Mouse (Mus musculus): ENCODE measurements around the gene Lair1. TPM values are rescaled to one million over a fixed set of nuclear protein-coding genes. Genes with fewer than 3 reads are reported as not detected.

Lair1 gene
- 1.2 and 1.4 TPM in 2 replicates for polyA plus RNA-seq (2015; fragmentation: Nextera tagmentation; extraction: Ambion mirVana)

- ATAC-seq (replicated peaks; ENCODE audit: low FRiP score, low read depth), result no peak
- TF ChIP-seq CTCF (IDR thresholded peaks at IDR 0.05; ENCODE audit: low read depth), result no peak
- no peak for DNase-seq (ENCODE audit: low spot score)
- H3K27me3 ChIP-seq (ENCODE audit: insufficient read depth, low read length), result no peaks in the 10 kb centered on the region
- no peak within 1 kb of the TSS for H3K9ac ChIP-seq (ENCODE audit: low read depth, low read length)
- WGBS, result 76% methylated on average over 2 of the region's 2 CpGs
- H3K9me3 ChIP-seq (replicated peaks; ENCODE audit: low read length), result no peaks in the 10 kb centered on the region
- H3K4me3 ChIP-seq (replicated peaks; ENCODE audit: low read depth, low read length), result no peak within 1 kb of the TSS
- H3K4me1 ChIP-seq (replicated peaks; ENCODE audit: insufficient read depth, low read length), result no peaks in the 10 kb centered on the region
- no peak within 1 kb of the TSS for H3K27ac ChIP-seq
- H3K36me3 ChIP-seq (ENCODE audit: insufficient read depth, low read length), result no peaks in the 10 kb centered on the region
- no peak within 1 kb of the TSS for H3K4me2 ChIP-seq (ENCODE audit: low read length)
Observed at GRCm38 (mm10) chr7:4063013-4063412, at the start of gene Lair1. TSS of gene Lair1 (minus strand) at chr7:4063204.

GRCm38 (mm10) chr7:4111766-4112165 lies 48.8 kb upstream of the Lair1 start:
- ATAC-seq (replicated peaks; ENCODE audit: low FRiP score, low read depth), result no peak
- Histone ChIP-seq H3K9ac (ENCODE audit: low read depth, low read length) (no peak overlapping the region), H3K4me2 (ENCODE audit: low read length) (no peak overlapping the region), H3K36me3 (ENCODE audit: insufficient read depth, low read length) (no peaks in the 10 kb centered on the region), H3K9me3 (replicated peaks; ENCODE audit: low read length) (no peaks in the 10 kb centered on the region), H3K27ac (no peak overlapping the region), H3K27me3 (ENCODE audit: insufficient read depth, low read length) (no peaks in the 10 kb centered on the region), H3K4me3 (replicated peaks; ENCODE audit: low read depth, low read length) (no peak overlapping the region), H3K4me1 (replicated peaks; ENCODE audit: insufficient read depth, low read length) (no peaks in the 10 kb centered on the region)
- no peak for TF ChIP-seq CTCF (IDR thresholded peaks at IDR 0.05; ENCODE audit: low read depth)
- 56% methylated on average over 3 of the region's 3 CpGs for WGBS
- no peak for DNase-seq (ENCODE audit: low spot score)

- DNase-seq (ENCODE audit: low spot score) (peak; percentile 66), ATAC-seq (replicated peaks; ENCODE audit: low FRiP score, low read depth) (no peak)
- peak; percentile 70 for TF ChIP-seq CTCF (IDR thresholded peaks at IDR 0.05; ENCODE audit: low read depth)
- Histone ChIP-seq H3K9ac (ENCODE audit: low read depth, low read length) (no peak overlapping the region), H3K27ac (no peak overlapping the region), H3K4me2 (ENCODE audit: low read length) (no peak overlapping the region), H3K27me3 (ENCODE audit: insufficient read depth, low read length) (no peaks in the 10 kb centered on the region), H3K4me3 (replicated peaks; ENCODE audit: low read depth, low read length) (no peak overlapping the region), H3K4me1 (replicated peaks; ENCODE audit: insufficient read depth, low read length) (no peaks in the 10 kb centered on the region), H3K36me3 (ENCODE audit: insufficient read depth, low read length) (no peaks in the 10 kb centered on the region), H3K9me3 (replicated peaks; ENCODE audit: low read length) (no peaks in the 10 kb centered on the region)
- 21% methylated on average over 4 of the region's 4 CpGs for WGBS
Observed at GRCm38 (mm10) chr7:4103411-4103810, 40.4 kb upstream of the Lair1 start.

GRCm38 (mm10) chr7:4101144-4101543 lies 38.1 kb upstream of the Lair1 start:
- Histone ChIP-seq H3K4me2 (ENCODE audit: low read length) (no peak overlapping the region), H3K9ac (ENCODE audit: low read depth, low read length) (no peak overlapping the region), H3K4me3 (replicated peaks; ENCODE audit: low read depth, low read length) (no peak overlapping the region), H3K9me3 (replicated peaks; ENCODE audit: low read length) (no peaks in the 10 kb centered on the region), H3K36me3 (ENCODE audit: insufficient read depth, low read length) (no peaks in the 10 kb centered on the region), H3K27ac (no peak overlapping the region), H3K4me1 (replicated peaks; ENCODE audit: insufficient read depth, low read length) (no peaks in the 10 kb centered on the region), H3K27me3 (ENCODE audit: insufficient read depth, low read length) (no peaks in the 10 kb centered on the region)
- DNase-seq (ENCODE audit: low spot score) (no peak), ATAC-seq (replicated peaks; ENCODE audit: low FRiP score, low read depth) (no peak)
- TF ChIP-seq CTCF (IDR thresholded peaks at IDR 0.05; ENCODE audit: low read depth), result no peak
- 82% methylated on average over 5 of the region's 5 CpGs for WGBS

GRCm38 (mm10) chr7:4098832-4099231 lies 35.8 kb upstream of the Lair1 start:
- Histone ChIP-seq H3K9me3 (replicated peaks; ENCODE audit: low read length) (no peaks in the 10 kb centered on the region), H3K4me3 (replicated peaks; ENCODE audit: low read depth, low read length) (no peak overlapping the region), H3K27ac (no peak overlapping the region), H3K9ac (ENCODE audit: low read depth, low read length) (no peak overlapping the region), H3K4me2 (ENCODE audit: low read length) (no peak overlapping the region), H3K36me3 (ENCODE audit: insufficient read depth, low read length) (no peaks in the 10 kb centered on the region), H3K27me3 (ENCODE audit: insufficient read depth, low read length) (no peaks in the 10 kb centered on the region), H3K4me1 (replicated peaks; ENCODE audit: insufficient read depth, low read length) (no peaks in the 10 kb centered on the region)
- ATAC-seq (replicated peaks; ENCODE audit: low FRiP score, low read depth) (no peak), DNase-seq (ENCODE audit: low spot score) (no peak)
- TF ChIP-seq CTCF (IDR thresholded peaks at IDR 0.05; ENCODE audit: low read depth), result no peak
- WGBS, result 81% methylated on average over 2 of the region's 2 CpGs

- H3K27me3 ChIP-seq (ENCODE audit: insufficient read depth, low read length), result no peaks in the 10 kb centered on the region
- no peak overlapping the region for H3K4me2 ChIP-seq (ENCODE audit: low read length)
- no peaks in the 10 kb centered on the region for H3K9me3 ChIP-seq (replicated peaks; ENCODE audit: low read length)
- no peaks in the 10 kb centered on the region for H3K36me3 ChIP-seq (ENCODE audit: insufficient read depth, low read length)
- 78% methylated on average over 2 of the region's 2 CpGs for WGBS
- no peaks in the 10 kb centered on the region for H3K4me1 ChIP-seq (replicated peaks; ENCODE audit: insufficient read depth, low read length)
- no peak for TF ChIP-seq CTCF (IDR thresholded peaks at IDR 0.05; ENCODE audit: low read depth)
- DNase-seq (ENCODE audit: low spot score) (no peak), ATAC-seq (replicated peaks; ENCODE audit: low FRiP score, low read depth) (no peak)
- no peak overlapping the region for H3K27ac ChIP-seq
- no peak overlapping the region for H3K9ac ChIP-seq (ENCODE audit: low read depth, low read length)
- no peak overlapping the region for H3K4me3 ChIP-seq (replicated peaks; ENCODE audit: low read depth, low read length)
Observed at GRCm38 (mm10) chr7:4098301-4098700, 35.3 kb upstream of the Lair1 start.

- TF ChIP-seq CTCF (IDR thresholded peaks at IDR 0.05; ENCODE audit: low read depth), result no peak
- no peak overlapping the region for H3K9ac ChIP-seq (ENCODE audit: low read depth, low read length)
- H3K4me1 ChIP-seq (replicated peaks; ENCODE audit: insufficient read depth, low read length), result no peaks in the 10 kb centered on the region
- no peak overlapping the region for H3K4me3 ChIP-seq (replicated peaks; ENCODE audit: low read depth, low read length)
- WGBS, result 44% methylated on average over 8 of the region's 8 CpGs
- H3K9me3 ChIP-seq (replicated peaks; ENCODE audit: low read length), result no peaks in the 10 kb centered on the region
- no peak overlapping the region for H3K27ac ChIP-seq
- H3K27me3 ChIP-seq (ENCODE audit: insufficient read depth, low read length), result no peaks in the 10 kb centered on the region
- no peak overlapping the region for H3K4me2 ChIP-seq (ENCODE audit: low read length)
- no peak for DNase-seq (ENCODE audit: low spot score)
- no peak for ATAC-seq (replicated peaks; ENCODE audit: low FRiP score, low read depth)
- no peaks in the 10 kb centered on the region for H3K36me3 ChIP-seq (ENCODE audit: insufficient read depth, low read length)
Observed at GRCm38 (mm10) chr7:4091170-4091569, 28.2 kb upstream of the Lair1 start.
